Mouse (Mus musculus) limb, embryonic 15.5 days (tissue): ENCODE measurements around the gene Mylk3. TPM values are rescaled to one million over a fixed set of nuclear protein-coding genes. Genes with fewer than 3 reads are reported as not detected.

Experiments used
- ATAC-seq: fragments of 200-750 bp; cut with Nextera tagmentation; 2 replicates; pipeline ENCODE4 v1.8.0; 2017; ENCODE audit warnings: low read depth, moderate TSS enrichment; ENCODE audit not compliant: insufficient number of reproducible peaks, low FRiP score, low TSS enrichment
- H3K27ac ChIP-seq: fragments of 300-500 bp; sonication (generic); 2 replicates; pipeline ENCODE4 v1.5.1; 2015; ENCODE audit warnings: moderate library complexity, mild to moderate bottlenecking, inconsistent platforms
- H3K27me3 ChIP-seq: fragments of 300-500 bp; sonication (generic); 2 replicates; pipeline ENCODE4 v1.6.1; 2015; ENCODE audit warnings: inconsistent platforms
- H3K36me3 ChIP-seq: fragments of 300-500 bp; sonication (generic); 2 replicates; pipeline ENCODE4 v1.6.1; 2015; ENCODE audit warnings: inconsistent platforms
- H3K4me1 ChIP-seq: fragments of 300-500 bp; sonication (generic); 2 replicates; pipeline ENCODE4 v1.6.1; 2015; ENCODE audit warnings: inconsistent platforms
- H3K4me2 ChIP-seq: fragments of 300-500 bp; sonication (generic); 2 replicates; pipeline ENCODE4 v1.6.1; 2015; ENCODE audit warnings: mild to moderate bottlenecking, inconsistent platforms
- H3K4me3 ChIP-seq: fragments of 300-500 bp; sonication (generic); 2 replicates; pipeline ENCODE4 v1.5.1; 2015; ENCODE audit warnings: mild to moderate bottlenecking, inconsistent platforms
- H3K9ac ChIP-seq: fragments of 300-500 bp; sonication (generic); 2 replicates; pipeline ENCODE4 v1.6.1; 2015; ENCODE audit warnings: inconsistent platforms
- H3K9me3 ChIP-seq: fragments of 300-500 bp; sonication (generic); 2 replicates; pipeline ENCODE4 v1.6.1; 2016; ENCODE audit warnings: inconsistent platforms
- WGBS: fragments of 180-500 bp; shearing (Covaris S2); methylation state at CpG from one replicate; pipeline ENCODE4 v1.1.7; 2015; 5-methylcytosine and 5-hydroxymethylcytosine counted together
- polyA plus RNA-seq: library from polyadenylated mRNA; unstranded; fragments of >200 nt; fragmentation: Nextera tagmentation; extraction: Ambion mirVana; gene quantifications from 2 replicates; pipeline ENCODE4 v1.2.1, GENCODE M21; 2015

The Mylk3 gene
- polyA plus RNA-seq, 1 experiment from 2014 or later: 1.6 TPM

DNA sequence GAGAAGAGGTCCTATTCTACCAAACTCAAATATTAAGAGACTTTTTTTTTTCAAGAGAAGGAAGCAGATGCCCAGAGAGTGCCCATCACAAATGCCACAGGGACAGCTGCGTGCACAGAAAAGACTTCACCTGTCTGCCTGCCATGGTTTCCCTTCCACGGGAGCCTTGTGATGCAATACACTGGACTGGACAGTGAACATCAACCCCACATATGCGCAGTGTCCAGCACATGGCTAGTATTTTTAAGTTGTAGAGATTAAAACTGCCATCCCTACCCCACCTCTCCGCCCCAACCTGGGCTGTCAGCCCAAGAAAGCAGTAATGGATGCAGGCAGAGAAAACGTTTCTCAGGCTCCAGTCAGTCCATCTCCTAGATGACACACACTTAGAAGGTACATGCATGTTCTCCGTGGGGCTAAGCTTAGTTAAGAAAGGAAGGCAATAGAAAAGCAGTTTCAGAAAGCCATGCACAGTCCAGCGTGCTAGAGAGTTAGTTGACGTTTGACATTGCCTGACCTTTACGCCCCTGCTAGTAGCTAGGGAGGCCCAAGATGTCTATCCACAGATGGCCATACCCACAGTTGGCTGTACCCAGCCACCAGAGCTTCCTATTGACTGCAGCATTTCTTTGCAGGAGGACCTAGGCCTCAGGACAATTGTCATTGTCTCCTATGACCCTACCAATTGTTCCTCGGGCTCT is 5.9 kb downstream of the Mylk3 start:
- WGBS: 77% methylated on average over 10 of the region's 10 CpGs
- no peak overlapping the region for H3K27ac ChIP-seq
- no peaks in the 10 kb centered on the region for H3K27me3 ChIP-seq
- no peak overlapping the region for H3K9ac ChIP-seq
- peaks cover 19% of the 10 kb centered on the region for H3K4me1 ChIP-seq
- H3K36me3 ChIP-seq: no peaks in the 10 kb centered on the region
- H3K4me3 ChIP-seq: no peak overlapping the region
- H3K4me2 ChIP-seq: no peak overlapping the region
- H3K9me3 ChIP-seq: no peaks in the 10 kb centered on the region
- no peak for ATAC-seq

DNA sequence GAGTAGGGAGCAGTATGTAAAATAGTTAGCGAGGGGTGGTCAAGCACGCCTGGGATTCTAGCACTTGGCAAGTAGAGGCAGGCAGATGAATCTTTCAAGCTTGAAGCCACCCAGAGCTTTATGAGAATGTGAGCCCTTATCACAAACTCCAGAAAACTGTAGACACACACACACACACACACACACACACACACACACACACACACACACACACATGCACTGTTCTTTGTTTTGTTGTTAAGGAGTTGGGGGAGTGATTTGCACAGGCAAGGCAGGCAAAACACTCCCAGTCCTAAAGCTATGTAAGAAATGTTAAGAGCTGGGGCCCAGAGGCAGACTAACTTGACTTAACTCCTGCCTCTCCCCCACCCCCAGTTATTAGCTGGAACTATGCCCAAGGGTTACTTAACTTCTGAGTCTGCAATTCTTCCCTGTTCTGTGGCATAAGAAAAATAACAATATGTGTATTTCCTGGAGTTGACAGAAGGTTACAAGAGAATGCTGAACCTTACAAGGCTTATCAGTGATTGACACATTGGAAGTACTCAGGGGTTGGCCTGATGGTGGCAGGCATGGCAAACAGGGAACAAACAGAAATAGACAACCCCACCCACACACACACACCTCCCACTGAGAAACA is 6.9 kb downstream of the Mylk3 start:
- Histone ChIP-seq H3K27me3 (no peaks in the 10 kb centered on the region), H3K4me1 (peaks cover 22% of the 10 kb centered on the region), H3K4me2 (no peak overlapping the region), H3K9me3 (no peaks in the 10 kb centered on the region), H3K36me3 (no peaks in the 10 kb centered on the region), H3K4me3 (no peak overlapping the region), H3K9ac (no peak overlapping the region), H3K27ac (peak overlapping the region; percentile 61)
- WGBS: 32% methylated on average over 2 of the region's 2 CpGs
- ATAC-seq: peak; percentile 65

DNA sequence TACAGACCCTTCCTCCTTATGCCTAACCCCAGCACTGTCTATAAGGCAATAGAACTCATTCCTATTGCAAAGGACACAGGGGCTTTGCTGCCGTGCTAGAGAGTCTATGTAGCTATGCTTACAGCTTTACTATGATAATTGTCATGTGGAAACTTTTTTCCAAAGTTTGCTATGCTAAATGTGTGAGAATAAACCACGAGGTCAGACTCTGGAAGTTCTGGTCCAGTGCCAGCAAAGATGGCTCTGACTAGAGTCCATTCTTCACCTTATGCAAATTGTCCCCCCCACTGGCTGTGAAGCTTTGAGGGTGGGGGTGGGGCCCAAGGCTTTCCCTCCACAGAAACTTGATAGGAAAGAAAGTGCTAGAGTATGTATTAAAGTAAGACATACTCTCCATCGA is 9.6 kb downstream of the Mylk3 start:
- H3K4me2 ChIP-seq: no peak overlapping the region
- ATAC-seq: no peak
- H3K9me3 ChIP-seq: no peaks in the 10 kb centered on the region
- no peak overlapping the region for H3K27ac ChIP-seq
- H3K9ac ChIP-seq: no peak overlapping the region
- no peak overlapping the region for H3K4me3 ChIP-seq
- WGBS: 59% methylated on average over 3 of the region's 3 CpGs
- no peaks in the 10 kb centered on the region for H3K27me3 ChIP-seq
- H3K4me1 ChIP-seq: peaks cover 29% of the 10 kb centered on the region
- no peaks in the 10 kb centered on the region for H3K36me3 ChIP-seq

DNA sequence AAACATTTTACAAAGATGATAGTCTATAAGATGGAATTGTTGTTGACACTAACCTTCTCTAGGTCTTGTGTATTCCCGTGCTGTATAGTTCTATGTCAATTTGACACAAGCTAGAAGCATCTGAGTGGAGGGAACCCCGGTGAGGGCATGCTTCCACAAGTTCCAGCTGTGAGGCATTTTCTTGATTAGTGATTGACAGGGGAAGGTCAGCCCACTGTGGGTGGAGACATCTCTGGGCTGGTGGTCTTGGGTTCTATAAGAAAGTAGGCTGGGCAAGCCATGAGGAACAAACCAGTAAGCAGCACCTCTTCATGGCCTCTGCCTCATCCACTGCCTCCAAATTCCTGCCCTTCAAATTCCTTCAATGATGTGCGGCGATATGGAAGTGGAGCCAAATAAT is 11.9 kb downstream of the Mylk3 start:
- no peak overlapping the region for H3K9ac ChIP-seq
- peaks cover 16% of the 10 kb centered on the region for H3K4me1 ChIP-seq
- 35% methylated on average over 4 of the region's 4 CpGs for WGBS
- no peak overlapping the region for H3K4me3 ChIP-seq
- H3K27ac ChIP-seq: no peak overlapping the region
- no peaks in the 10 kb centered on the region for H3K27me3 ChIP-seq
- H3K36me3 ChIP-seq: no peaks in the 10 kb centered on the region
- no peaks in the 10 kb centered on the region for H3K9me3 ChIP-seq
- no peak for ATAC-seq
- H3K4me2 ChIP-seq: no peak overlapping the region

DNA sequence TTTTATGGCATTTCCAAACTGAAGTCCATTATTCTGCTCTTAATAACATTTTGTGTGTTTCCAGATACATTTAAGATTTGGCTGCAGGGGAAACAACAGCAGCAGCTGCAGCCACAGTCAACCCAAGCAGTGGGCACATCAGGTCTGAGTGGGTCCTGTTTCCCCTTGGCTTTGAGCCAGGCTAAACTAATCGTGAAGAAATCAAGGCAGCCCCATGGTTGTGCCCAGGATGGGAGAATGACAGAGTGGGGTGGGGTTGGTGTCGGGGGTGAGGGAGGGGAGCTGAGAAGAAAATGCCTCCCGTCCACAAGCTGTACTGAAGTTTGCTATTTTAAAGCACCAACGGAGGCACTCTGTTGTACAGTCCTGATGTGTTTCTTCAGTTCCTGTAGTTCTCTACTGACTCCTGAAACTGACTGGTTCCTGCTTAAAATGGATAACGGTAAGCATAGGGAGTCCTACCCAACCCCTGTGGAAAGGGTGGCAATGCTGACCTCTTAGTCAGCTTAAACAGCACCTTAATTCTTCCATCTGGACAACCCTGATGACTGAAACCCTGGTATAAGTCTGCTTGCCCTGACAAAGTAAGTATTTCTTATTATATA is 12.6 kb downstream of the Mylk3 start:
- Histone ChIP-seq H3K4me1 (peaks cover 10% of the 10 kb centered on the region; the same call in 1 of the 2 replicates), H3K4me3 (no peak overlapping the region), H3K27ac (no peak overlapping the region), H3K4me2 (no peak overlapping the region), H3K27me3 (no peaks in the 10 kb centered on the region), H3K9ac (no peak overlapping the region), H3K9me3 (no peaks in the 10 kb centered on the region), H3K36me3 (no peaks in the 10 kb centered on the region)
- 48% methylated on average over 5 of the region's 5 CpGs for WGBS
- no peak for ATAC-seq

DNA sequence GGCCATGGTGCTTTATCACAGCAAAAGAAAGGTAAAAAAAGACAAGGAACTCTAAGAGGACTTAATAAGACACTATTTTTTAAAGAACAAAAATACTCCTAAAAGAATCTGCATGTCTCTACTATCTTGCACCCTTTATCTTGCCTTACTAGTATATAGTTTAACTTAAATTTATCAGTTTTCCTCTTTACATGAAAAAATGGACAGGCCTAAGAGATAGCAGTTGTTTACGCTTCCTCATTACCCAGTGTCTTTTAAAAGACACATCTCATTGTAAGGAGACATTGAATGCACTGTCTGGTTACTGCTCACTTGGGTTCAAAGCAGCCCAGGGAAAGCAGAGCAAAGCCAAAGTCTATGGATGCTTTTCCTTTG is 13.7 kb downstream of the Mylk3 start:
- H3K27ac ChIP-seq: no peak overlapping the region
- no peak overlapping the region for H3K9ac ChIP-seq
- no peak overlapping the region for H3K4me2 ChIP-seq
- WGBS: 96% methylated on average over 1 of the region's 1 CpGs
- H3K4me1 ChIP-seq: peaks cover 11% of the 10 kb centered on the region; the same call in 1 of the 2 replicates
- no peaks in the 10 kb centered on the region for H3K36me3 ChIP-seq
- no peaks in the 10 kb centered on the region for H3K27me3 ChIP-seq
- no peak for ATAC-seq
- H3K9me3 ChIP-seq: no peaks in the 10 kb centered on the region
- H3K4me3 ChIP-seq: no peak overlapping the region

DNA sequence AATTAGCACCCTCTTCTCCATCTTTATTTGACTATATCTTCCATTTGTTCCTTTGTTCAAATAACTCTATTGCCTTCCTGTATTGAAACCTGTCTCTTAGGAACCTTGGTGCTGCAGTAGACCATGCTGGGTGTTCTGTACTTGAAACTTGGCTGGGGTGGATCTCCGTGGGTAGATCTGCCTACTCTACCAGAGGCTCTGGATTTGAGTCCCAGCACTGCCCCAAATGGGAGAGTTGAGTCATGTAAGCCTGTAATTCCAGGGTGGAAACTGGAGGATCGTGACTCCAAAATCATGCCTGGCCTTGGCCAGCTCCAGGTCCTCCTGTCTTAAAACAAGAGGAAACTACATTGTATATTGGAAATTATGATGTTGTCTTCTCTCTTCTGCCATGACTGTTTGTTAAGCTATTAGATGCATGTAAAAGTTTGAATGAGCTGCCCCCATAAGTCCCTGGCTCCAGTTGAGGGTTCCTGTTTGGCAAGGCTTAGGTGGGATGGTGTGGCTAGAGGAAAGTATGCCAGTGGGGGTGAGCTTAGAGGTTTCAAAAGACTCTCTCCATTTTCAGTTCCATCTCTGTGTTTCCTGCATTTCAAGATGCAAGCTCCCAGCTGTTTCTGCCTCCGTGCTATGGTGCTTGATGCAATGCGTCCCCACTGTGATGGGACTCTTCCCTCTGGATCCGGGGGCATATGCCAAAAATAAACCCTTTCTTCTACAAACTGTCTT is 14.2 kb downstream of the Mylk3 start:
- H3K9me3 ChIP-seq: no peaks in the 10 kb centered on the region
- peaks cover 13% of the 10 kb centered on the region; the same call in 1 of the 2 replicates for H3K4me1 ChIP-seq
- no peak overlapping the region for H3K4me2 ChIP-seq
- 83% methylated on average over 5 of the region's 5 CpGs for WGBS
- no peak overlapping the region for H3K4me3 ChIP-seq
- H3K36me3 ChIP-seq: no peaks in the 10 kb centered on the region
- no peak overlapping the region for H3K27ac ChIP-seq
- ATAC-seq: no peak
- H3K27me3 ChIP-seq: no peaks in the 10 kb centered on the region
- H3K9ac ChIP-seq: no peak overlapping the region

DNA sequence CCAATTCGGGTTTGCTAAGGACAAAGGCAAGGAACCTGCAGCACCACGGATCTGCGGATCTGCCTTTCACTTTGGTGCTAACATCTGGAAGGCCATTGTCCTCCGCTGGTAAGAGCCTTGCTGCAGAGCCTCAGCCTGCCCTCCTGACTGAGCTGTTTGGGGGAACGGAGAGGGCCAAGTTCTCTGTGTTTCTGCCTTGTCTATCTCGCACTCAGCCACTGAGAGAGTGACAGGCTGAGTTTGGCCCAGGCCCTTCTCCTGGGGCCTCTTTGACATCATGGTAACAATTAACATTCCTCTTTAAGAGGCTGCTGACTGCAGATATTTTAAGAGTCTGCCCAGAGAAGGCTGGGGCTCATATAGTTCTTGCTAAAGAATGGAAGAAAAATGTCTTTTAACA is 21.0 kb downstream of the Mylk3 start:
- peaks cover 14% of the 10 kb centered on the region for H3K4me1 ChIP-seq
- WGBS: 43% methylated on average over 6 of the region's 6 CpGs
- H3K4me2 ChIP-seq: no peak overlapping the region
- no peak overlapping the region for H3K9ac ChIP-seq
- ATAC-seq: 0 out of 2 replicates have a peak, but pooled peaks have one; percentile 52
- no peaks in the 10 kb centered on the region for H3K9me3 ChIP-seq
- no peaks in the 10 kb centered on the region for H3K36me3 ChIP-seq
- H3K27me3 ChIP-seq: no peaks in the 10 kb centered on the region
- H3K27ac ChIP-seq: peak overlapping the region; percentile 43
- H3K4me3 ChIP-seq: no peak overlapping the region

DNA sequence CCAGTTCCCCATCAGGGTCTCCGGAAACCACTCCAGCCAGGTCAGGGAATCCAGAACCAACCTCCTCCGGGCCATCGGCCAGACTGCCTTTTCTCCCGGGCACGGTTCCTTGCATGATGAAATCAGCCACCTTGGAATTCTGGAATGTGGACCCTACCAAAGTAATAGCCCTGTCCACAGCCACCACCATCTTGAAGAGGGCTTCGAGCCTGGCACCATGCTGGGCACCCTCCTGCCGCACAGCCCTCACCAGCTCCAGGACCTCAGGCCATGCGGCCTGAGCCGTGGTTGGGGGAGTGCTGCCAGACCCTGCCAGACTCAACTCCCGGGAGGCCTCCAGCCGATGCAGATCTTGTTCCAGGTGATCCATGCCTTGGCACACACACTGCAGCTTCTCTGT is 21.5 kb downstream of the Mylk3 start:
- H3K9me3 ChIP-seq: no peaks in the 10 kb centered on the region
- 66% methylated on average over 11 of the region's 11 CpGs for WGBS
- no peak for ATAC-seq
- H3K27ac ChIP-seq: peak overlapping the region; percentile 43; the same call in 1 of the 2 replicates
- no peak overlapping the region for H3K9ac ChIP-seq
- peaks cover 14% of the 10 kb centered on the region for H3K4me1 ChIP-seq
- H3K27me3 ChIP-seq: no peaks in the 10 kb centered on the region
- no peak overlapping the region for H3K4me2 ChIP-seq
- no peak overlapping the region for H3K4me3 ChIP-seq
- no peaks in the 10 kb centered on the region for H3K36me3 ChIP-seq

DNA sequence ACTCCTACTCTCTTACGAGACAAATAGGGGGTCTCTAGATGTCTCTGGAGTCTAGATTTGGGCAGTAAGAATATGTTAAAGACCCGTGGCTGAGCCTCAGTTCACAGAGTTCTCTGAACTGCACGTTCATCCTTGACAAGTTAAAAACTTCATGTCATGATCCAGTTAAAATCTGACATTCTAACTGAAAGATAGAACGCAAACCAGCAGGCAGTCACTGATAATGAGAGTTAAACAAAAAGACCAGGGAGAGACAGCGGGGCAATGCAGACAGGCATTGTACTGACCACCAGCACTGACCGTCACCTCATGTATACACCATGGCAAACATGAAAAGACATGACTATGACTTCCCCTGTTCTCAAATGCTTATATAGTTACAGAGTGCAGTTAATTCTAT is 22.7 kb downstream of the Mylk3 start:
- Histone ChIP-seq H3K9me3 (no peaks in the 10 kb centered on the region), H3K4me2 (no peak overlapping the region), H3K9ac (no peak overlapping the region), H3K4me3 (no peak overlapping the region), H3K27ac (no peak overlapping the region), H3K4me1 (peaks cover 14% of the 10 kb centered on the region), H3K27me3 (no peaks in the 10 kb centered on the region), H3K36me3 (no peaks in the 10 kb centered on the region)
- ATAC-seq: no peak
- WGBS: 84% methylated on average over 6 of the region's 6 CpGs

DNA sequence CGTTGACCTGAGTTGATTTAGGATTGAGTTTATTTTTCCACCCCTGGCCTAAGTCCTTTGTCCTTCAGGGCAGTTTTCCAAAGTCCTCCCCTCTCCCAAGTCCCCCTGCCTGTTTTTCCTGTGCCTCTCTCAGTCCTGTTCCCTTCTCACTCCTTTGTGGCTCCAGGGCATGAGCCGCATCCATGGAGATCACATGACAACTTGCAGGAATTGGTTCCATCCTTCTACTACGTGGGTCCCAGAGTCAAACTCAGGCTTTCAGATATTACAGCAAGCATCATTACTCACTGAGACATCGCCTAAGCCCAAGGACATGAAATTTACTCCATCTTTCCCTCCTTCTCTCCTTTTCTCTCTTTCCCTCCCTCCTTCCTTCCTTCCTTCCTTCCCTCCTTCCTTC is 23.9 kb downstream of the Mylk3 start:
- H3K9ac ChIP-seq: no peak overlapping the region
- ATAC-seq: no peak
- H3K4me3 ChIP-seq: no peak overlapping the region
- H3K36me3 ChIP-seq: no peaks in the 10 kb centered on the region
- H3K9me3 ChIP-seq: no peaks in the 10 kb centered on the region
- no peak overlapping the region for H3K27ac ChIP-seq
- H3K27me3 ChIP-seq: no peaks in the 10 kb centered on the region
- peaks cover 11% of the 10 kb centered on the region for H3K4me1 ChIP-seq
- 68% methylated on average over 4 of the region's 4 CpGs for WGBS
- no peak overlapping the region for H3K4me2 ChIP-seq

DNA sequence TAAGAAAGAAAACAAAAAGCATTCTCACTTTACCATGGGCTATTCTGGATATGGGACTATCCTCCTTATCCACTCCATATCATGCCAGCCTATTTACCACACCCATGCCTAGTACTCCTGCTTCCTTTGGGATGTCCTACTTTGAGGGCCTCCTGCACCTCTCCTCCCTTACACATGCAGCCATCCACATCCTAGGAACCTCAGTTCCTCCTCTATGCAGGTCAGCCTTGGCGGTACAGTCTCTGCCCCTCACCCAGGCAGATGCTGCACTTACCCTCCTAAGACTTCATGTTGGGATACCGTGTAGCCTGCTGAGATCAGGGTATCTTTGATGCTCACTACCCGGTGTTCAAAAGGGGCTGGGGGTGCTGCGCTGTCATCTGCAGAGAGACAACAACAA is 32.9 kb downstream of the Mylk3 start:
- no peak overlapping the region for H3K27ac ChIP-seq
- no peak overlapping the region for H3K4me2 ChIP-seq
- no peak overlapping the region for H3K9ac ChIP-seq
- no peak overlapping the region for H3K4me3 ChIP-seq
- H3K4me1 ChIP-seq: no peaks in the 10 kb centered on the region
- no peak for ATAC-seq
- WGBS: 88% methylated on average over 4 of the region's 4 CpGs
- no peaks in the 10 kb centered on the region for H3K9me3 ChIP-seq
- H3K27me3 ChIP-seq: no peaks in the 10 kb centered on the region
- H3K36me3 ChIP-seq: no peaks in the 10 kb centered on the region
